Mouse (Mus musculus): ENCODE results near the gene Fam129c. TPM values are rescaled to one million over a fixed set of nuclear protein-coding genes. Genes with fewer than 3 reads are reported as not detected.

Fam129c gene
- 1 to 10 TPM; 1.6 to 2.7 TPM for total RNA-seq (2021)
- long read RNA-seq, experiment 1, partial matches to known transcripts = 0 of 1 reads
- long read RNA-seq, experiment 1, other reads (novel, unspliced or antisense) = 1 of 1 reads
- long read RNA-seq, experiment 2 = 0 reads

DNA sequence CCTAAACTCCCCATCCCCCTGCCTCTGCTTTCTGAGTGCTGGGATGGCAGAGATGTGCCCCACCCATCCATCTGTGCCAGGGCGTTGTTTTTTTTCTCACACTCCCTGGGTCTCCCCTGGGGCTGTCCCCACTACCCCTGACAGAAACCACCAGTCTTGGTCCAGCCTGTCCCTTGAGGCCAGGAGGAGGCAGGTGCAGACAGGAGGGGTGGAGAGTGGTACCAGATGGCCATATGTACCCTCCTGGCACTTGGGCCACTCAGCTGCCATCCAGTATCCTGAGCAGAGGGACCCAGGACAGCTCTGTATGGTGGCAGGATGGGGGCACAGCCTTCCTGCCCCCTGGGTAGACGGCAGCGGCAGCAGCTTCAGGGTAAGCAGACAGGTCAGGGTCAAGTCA is at the start of gene Fam129c:
TSS of gene Fam129c (plus strand) at position 198 of the 400 bp plus-strand sequence.
- DNase-seq = no peak
- intact Hi-C loops (cut with DNase I) = loop anchor here (2.0 to 5.0 kb wide), 2 partner anchors 63 to 155 kb away; no protein-coding TSS in a partner anchor

DNA sequence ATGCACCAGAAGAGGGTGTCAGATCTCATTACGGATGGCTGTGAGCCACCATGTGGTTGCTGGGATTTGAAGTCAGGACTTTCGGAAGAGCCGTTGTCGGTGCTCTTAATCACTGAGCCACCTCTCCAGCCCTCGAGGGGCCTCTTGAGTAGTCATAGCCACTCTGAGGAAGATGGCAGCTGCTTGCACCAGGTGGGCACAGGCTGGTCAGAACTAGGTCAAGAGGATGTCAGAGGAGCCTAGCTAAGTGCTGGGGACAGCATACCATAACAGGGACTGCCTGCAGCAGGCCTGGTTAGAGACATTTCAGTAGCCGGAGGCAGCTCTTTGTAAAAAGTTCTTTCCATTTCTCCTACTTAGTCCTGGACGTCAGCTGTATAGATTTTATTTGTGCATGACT is 46.7 kb upstream of the Fam129c start:
- DNase-seq = no peak
- intact Hi-C loops (cut with DNase I) = no loop called here

DNA sequence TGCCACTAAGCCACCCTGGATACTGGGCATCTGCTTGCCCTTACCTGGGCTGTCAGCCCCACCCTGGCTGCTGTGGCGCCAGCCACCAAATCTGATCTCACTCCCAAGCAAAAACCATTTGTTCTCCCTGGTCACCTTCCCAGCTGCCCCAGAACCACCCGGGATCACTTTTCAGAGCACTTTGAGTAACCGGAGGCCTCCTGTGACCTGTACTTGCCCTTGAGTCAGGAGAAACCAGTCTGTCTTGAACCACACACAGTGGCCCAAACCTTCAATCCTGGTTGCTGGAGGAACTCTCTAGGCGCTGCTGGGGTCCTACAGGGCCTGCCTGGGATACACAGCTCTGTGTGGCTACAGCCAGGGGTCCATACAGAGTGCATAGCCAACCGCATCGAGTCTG is 44.7 kb upstream of the Fam129c start:
- no peak for DNase-seq

DNA sequence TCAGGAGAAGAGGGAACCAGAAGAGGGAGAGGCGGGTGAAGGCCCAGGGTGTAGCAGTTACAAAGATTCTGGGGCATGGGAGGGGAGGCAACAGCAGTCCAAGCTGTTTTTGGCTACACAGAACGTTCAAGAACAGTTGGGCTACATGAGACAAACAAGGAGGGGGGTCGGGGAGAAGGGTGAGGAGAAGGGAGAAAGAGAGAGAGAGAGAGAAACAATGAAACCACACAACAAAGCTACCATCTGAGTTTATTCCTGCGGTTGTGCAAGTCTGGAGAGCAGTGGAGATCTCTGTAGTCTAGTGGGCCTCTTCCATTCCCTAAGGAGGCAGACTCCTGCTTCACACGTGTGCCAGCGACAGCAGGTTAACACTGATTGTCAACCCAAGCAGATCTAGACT is 43.4 kb upstream of the Fam129c start:
- intact Hi-C loops (cut with DNase I) = no loop called here
- no peak for DNase-seq

More for the DNA sequence above, 44.7 kb upstream of the Fam129c start:
- intact Hi-C loops (cut with DNase I) = no loop called here

DNA sequence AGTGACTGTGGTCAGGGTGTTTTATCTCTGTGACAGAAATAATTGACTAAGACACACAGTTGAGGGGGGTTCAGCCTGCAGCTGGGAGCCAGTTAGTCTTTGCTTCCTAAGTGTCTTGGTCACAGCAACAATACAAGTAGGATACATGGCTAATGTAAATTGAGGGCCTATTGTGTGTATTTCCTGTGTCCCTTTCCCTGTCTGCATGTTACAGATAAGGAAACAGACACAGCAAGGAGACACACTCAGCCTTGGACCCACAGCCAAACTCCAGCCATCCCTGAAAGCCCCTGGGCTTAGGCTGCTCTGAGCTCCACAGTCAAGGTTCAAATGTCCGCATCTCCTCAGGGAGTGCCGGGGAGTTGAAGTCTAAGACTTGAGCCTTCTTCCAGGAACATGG is 42.8 kb upstream of the Fam129c start:
- DNase-seq = no peak
- intact Hi-C loops (cut with DNase I) = no loop called here

DNA sequence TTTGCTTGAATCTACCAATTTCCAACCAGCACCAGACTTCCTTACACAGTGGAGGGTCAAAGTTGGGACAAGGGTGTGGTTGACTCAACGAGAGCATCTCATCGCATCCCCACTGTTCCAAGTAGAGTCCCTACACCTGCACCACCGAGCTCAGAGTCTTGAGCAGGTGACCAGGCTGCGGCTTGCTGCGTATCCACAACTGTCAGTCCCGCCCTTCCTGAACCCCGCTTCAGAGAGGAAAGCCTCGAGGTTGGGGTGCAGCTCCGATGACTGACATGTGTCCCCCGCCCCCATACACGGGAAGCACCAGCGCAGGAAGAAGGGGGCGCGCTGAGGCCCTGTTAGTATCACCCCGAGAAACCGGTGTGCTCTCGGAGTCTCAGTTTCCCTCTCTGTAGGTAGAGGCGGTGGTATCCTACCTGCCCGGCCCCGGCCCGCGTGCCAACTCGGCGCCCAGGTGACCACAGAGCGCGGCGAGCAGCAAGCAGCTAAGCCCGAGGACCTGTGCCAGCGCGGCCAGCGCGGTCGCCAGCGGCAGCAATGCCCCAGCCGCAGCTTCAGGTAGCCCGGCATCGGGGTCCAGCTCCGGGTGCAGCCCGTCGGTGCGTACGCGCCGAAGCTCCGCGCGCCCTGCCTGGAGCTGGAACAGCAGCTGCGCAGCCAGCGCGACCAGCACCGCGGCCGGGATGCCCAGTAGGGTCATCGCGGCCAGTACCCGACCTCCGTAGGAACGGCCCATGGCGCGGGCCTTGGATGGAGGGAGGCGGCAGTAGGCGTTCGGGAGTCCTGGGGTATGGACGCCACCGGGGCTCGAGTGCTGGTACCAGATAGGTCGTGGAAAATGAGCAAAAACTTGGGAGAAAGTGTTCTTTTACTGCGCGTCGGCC is 39.1 kb upstream of the Fam129c start, which contains the start of gene Tmem221:
TSS of gene Tmem221 (minus strand) at position 801 of the 887 bp plus-strand sequence.
- DNase-seq = no peak
- intact Hi-C loops (cut with DNase I) = no loop called here

DNA sequence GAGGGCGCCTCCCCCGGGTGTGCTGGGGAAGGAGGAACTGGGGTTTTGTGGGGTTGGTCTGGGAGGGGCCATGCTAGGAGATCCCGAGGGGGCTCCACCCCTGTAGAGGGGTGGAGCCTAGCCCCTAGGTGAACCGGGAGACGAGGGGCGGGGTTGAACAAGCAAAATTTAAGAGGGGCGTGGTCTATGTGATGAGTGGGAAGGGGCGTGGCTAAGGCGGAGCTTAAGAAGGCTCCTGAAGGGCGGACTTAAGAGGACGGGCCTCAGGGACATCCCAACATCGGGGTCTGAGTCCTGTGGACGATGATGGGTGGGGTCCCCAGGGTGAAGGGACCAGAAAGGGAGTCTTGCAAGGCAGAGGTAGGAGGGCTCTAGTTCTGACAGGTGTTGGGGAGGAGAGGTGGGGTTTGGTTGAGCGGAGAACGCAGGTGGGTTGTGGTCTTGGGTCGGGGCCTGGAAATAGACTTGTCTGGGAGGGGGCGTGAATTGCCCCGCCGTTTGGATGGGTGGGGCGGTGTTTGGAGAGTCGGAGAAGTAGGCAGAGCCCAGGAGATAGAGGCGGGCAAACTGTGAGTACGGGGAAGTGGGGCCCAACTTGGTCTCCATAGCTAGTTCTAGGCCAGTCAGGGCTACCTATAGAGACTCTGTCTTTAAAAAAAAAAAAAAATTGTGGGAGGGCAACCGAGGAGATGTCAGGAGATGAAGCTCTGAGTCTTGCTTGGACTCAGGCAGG is 38.3 kb upstream of the Fam129c start:
- intact Hi-C loops (cut with DNase I) = no loop called here
- peak; percentile 45 to 65 for DNase-seq

DNA sequence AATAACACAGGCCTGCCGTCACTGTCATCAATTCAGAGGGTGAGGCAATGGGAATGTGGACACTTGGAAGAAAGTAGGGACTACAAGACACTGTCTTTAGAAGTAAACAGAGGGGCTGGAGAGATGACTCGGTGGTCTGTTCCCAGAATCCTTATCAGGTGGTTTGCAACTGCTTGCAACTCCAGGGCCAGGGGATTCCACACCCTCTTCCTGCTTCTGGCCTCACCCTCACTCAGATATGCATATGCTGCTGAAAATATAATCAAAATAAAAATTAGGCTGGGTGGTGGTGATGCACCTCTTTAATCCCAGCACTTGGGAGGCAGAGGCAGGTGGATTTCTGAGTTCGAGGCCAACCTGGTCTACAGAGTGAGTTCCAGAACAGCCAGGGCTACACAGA is 37.4 kb upstream of the Fam129c start:
- no peak for DNase-seq
- intact Hi-C loops (cut with DNase I) = loop anchor here (2.0 kb wide), 1 partner anchor 73 kb away; no protein-coding TSS in a partner anchor

DNA sequence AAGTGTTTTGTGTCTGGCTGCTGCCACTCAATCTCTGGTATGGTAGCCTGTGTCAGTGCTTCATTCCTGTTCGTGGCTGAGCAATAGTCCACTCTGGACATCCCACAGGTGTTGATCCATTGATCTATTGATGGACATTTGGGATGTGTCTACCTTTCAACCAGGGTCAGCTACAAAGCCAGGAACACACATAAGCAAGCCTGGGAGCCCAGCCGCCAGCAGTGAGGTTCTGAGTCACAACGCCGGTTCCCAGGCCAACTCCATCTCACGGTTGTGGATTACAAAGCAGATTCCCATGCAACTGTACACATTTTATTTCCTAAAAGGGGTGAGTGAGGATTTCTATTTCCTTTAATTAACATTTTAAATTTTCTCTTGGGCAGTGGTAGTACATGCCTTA is 36.7 kb upstream of the Fam129c start:
- DNase-seq = no peak
- intact Hi-C loops (cut with DNase I) = loop anchor here (1.0 to 2.0 kb wide), 3 partner anchors 36 to 100 kb away; no protein-coding TSS in a partner anchor

DNA sequence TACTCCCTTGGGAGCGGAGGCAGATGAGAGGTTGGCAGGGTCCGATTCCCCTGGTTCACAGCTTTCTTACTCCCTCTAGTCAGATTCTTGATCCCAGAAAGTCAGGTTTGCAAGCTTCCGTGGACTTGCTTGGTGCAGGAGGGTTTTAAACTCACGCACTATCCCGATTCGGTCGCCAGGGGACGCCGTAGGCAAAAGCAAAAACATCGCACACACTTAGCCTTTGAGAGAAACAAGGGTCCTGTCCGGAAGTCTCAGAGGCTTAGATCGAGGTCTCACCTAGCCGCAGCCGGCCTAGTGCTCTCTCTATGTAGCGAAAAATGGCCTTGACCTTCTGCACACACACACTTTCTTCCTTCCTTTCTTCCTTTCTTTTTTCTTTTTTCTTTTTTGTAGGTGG is 36.0 kb upstream of the Fam129c start:
- peak; percentile 64 to 74 for DNase-seq
- intact Hi-C loops (cut with DNase I) = loop anchor here (1.0 to 2.0 kb wide), 3 partner anchors 35 to 99 kb away; no protein-coding TSS in a partner anchor

DNA sequence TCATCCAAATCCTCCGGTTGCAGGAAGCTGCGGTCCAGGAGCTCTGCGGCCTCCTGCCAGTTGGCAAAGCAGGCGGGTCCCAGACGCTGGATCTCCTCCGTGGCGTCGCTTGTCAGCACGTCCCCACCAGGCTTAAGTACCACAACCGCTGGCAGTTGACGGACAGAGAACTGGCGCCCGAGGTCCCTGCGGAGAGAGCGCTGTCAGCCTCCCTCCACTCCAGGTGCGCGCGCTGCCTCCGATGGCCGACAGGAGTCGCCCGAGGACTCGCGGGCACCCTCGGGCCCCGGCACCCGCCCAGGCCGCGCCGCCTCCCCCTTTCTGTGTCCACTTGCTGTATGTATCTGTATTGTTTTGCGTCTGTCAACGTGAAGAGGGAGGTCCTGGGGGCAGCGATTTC is 34.7 kb upstream of the Fam129c start:
- peak; percentile 89 to 95 for DNase-seq
- intact Hi-C loops (cut with DNase I) = no loop called here

DNA sequence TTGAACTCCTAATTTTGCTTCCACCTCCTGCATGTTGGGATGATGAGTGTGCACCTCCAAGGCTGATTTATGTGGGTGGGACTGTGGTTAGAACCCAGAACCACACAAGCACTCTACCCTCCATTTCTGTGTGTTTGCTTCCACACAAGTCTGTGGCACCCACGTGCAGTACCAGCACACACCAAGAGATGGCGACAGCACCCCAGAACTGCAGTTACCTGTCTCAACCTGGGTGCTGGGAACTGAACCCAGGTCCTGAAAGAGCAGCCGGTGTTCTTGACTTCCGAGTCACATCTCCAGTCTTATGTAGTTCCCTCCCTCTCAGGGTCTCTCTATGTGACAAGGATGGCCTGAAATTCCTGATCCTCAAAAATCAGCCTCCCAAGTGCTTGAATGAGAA is 33.5 kb upstream of the Fam129c start:
- intact Hi-C loops (cut with DNase I) = no loop called here
- DNase-seq = no peak

DNA sequence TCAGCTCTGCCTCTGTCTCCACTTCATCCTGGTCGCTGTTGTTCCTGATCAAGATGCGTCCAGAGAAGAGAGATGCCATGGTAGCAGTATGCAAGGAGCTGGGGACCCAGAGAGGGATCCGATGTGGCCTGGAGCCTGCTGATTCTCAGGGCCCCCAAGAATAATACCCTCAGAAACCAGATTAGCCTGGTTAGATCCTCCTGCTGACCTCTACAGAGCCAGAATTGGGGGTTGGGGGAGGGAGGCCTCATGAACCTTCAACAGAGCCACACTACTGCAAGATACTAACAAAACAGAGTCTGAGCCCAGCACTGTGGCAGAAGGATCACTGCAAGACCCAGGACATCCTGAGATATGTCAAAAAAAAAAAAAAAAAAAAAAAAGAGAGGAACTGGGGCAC is 30.9 kb upstream of the Fam129c start, which contains the start of gene Nxnl1:
TSS of gene Nxnl1 (minus strand) at position 101 of the 400 bp plus-strand sequence.
- intact Hi-C loops (cut with DNase I) = no loop called here
- no peak for DNase-seq

DNA sequence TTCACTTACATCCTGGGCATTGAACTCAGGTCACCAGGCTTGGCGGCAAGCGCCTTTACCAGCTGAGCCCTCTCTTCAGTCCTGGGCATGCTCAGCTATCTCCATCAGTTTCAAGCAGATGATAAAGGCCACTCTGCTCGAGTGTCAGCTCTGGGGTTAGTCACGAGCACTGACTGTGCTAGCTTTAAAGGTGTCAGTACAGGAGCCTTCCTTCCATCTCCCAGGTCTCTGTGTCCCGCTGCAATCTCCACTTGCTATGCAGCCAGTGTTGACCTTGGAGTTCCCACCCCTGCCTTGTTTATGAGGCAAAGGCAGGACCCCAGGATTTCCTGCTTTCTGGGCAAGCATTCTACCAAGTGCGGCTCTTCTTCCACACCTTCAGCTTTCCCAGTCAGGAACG is 29.9 kb upstream of the Fam129c start:
- DNase-seq = no peak
- intact Hi-C loops (cut with DNase I) = no loop called here

DNA sequence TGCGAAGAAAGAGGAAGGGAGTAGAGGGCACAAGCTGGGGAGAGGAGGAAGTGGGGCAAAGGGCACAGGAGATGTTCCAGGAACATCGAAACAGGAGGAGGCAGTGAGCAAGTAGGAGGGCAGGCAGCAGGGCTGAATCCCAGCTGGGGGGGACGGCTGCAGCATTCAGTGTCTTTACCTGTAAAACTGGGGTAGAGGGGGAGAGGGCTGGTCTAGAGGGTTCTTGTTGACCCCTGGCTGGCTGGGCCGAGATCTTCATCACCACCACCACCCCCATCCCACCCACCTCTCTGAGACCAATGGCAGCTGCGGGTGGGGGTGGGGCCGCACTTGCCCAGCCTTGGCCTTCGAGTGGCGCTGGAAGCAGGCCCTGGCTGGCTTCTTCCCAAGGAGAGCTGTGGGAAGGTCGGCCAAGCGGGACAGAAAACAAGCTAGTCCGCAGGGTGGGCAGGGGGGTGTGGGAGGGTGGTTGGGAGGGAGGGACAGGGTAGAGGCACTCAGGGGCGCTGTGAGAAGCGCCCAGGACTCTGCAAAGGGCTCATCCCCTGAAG is 29.0 kb upstream of the Fam129c start, which contains the start of gene Slc27a1:
TSS of gene Slc27a1 (plus strand) at position 496 of the 551 bp plus-strand sequence.
- intact Hi-C loops (cut with DNase I) = no loop called here
- peak; percentile 81 to 90 for DNase-seq

DNA sequence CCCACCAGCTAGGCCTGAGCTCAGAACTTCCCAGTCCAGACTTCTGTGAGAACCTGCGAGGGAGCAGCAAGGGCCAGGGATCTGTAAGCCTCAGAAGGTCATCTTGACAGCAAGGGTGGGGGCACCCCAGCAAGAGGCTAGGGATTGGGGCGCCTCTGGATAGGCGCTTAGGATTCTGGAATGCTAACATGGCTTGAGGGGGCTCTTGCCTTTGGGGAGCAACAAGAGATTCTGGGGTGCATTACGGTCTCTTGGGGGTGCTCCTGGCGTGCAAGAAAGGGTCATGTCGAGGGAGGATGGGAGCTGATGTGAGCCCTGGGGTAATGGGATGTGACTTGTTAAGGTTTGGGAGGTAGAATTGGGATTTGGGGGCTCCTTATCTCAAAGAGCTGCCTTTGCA is 28.5 kb upstream of the Fam129c start:
- DNase-seq = no peak

DNA sequence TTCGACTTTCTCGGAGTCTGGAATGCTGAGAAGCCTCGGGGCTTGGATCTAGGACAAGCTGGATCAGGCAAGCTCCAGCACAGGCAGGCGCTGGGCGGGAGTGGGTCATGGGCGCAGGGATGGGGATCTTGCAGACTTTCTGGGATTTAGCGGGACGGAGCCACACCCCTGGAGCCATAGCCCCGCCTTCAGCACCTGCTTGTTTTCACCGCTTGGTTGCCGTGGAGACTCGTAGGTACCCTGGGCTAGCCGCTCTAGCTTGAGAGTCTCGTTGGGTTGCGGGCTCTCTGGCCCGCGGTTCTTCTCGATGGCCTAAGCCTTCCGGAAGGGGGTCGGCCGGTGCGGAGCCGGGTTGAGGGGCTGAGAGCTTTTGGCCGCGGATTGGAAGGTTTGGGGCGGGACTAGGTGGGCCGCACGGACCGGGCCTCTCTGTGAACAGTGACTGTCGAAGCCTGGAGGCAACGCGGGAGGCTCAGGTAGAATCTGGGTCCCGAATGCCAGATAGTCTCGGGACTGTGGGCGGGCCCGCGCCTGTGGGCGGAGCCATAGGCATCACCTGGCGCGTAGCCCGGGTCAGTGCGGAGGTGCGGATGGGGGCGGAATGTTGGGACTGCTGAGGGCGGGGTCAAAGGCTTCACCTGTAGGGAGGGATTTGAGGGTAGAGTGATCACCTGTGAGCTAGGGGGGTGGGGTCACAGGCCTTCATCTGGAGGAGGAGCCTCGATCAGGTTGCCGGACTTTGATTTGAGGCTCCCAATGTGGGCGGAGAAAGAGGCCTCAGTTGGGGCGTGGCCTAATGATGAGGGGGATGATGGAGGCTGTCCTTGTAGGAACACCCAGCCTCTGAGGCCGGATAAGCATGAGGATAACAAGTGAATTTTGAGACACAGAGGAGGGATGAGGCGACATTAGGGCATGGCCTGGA is 27.8 kb upstream of the Fam129c start:
- DNase-seq = peak; percentile 75 to 83
- intact Hi-C loops (cut with DNase I) = no loop called here

More for the DNA sequence above, 28.5 kb upstream of the Fam129c start:
- intact Hi-C loops (cut with DNase I) = no loop called here

DNA sequence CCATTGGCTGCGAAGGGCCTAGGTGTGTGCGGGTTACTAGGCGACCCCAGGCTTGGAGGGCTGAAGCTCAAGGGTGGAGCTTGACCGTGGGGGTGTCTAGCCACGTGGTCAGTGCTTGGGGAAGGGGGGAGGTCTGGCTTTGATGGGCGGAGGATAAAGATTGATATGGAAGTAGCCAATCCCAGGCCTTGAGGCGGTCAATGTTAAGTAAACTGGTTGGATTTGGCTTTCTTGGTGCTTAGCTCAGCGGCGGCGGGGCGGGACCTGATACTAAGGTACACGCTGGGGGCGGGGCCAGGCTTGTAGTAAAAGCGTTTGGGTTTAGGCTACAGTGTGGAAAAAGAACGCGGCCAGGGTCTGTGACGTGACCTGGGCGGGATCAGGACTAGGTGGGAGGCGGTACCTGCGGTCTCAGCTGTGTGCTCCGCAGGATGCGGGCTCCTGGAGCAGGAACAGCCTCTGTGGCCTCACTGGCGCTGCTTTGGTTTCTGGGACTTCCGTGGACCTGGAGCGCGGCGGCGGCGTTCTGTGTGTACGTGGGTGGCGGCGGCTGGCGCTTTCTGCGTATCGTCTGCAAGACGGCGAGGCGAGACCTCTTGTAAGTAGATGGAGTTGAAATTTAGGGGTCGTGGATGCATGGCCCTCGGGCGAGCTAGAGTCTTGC is 27.0 kb upstream of the Fam129c start:
- intact Hi-C loops (cut with DNase I) = no loop called here
- peak; percentile 81 for DNase-seq

DNA sequence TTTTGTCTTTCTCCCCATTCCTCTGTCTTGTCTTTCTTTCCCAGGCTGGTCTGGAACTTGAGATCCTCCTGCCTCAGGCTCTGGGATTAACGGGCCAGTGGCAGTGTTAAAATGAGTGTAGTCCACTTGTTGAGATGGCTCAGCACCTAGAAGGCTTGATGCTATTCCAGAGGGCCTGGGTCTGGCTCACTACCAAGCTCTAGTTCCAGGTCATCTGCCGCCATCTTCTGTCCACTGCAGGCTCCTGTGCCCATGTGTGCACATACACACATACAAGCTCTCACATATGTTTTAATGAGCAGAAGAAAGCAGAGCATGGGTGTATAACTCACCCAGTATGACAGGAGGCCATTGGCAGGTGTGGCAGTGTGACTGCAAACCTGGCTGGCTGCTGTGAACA is 25.4 kb upstream of the Fam129c start:
- no peak for DNase-seq
- intact Hi-C loops (cut with DNase I) = no loop called here

Measured in heart, postnatal 14 days (tissue).